13 mouse cellular contexts compared by ENCODE assay signal in genomic region chr10:39487740-39488415, GRCm38 (mm10).
DNase-seq lines count a peak whose midpoint lies in the region; ATAC-seq and TF ChIP-seq lines count a peak whose summit lies in the region.
"Had no signal": no experiment of that assay in that cellular context is flagged by ENCODE, and none has a peak within 500 bp of the region (broad histone marks: within the 10 kb centered on the region; RNA-seq: fewer than 3 reads in every experiment).

No protein-coding gene starts in this region.

- peaks cover 20% of the 10 kb centered on the region; the same call in 1 of the 2 replicates for H3K4me1 ChIP-seq in heart, postnatal 0 days (ENCODE audit: control insufficient read depth, insufficient read depth)
- peaks cover 19% of the 10 kb centered on the region for H3K4me1 ChIP-seq in forebrain, postnatal 0 days (ENCODE audit: insufficient read depth)
- H3K4me1 ChIP-seq in neural tube, embryonic 14.5 days (ENCODE audit: control insufficient read depth, insufficient read depth, low read length), result peaks cover 43% of the 10 kb centered on the region

- H3K36me3 ChIP-seq in heart, postnatal 0 days (replicated peaks; ENCODE audit: control insufficient read depth, insufficient read depth, low read length), result 0 out of 2 replicates have a peak, but pooled peaks cover 5% of the 10 kb centered on the region
- no peaks in the 10 kb centered on the region for H3K36me3 ChIP-seq in forebrain, postnatal 0 days (ENCODE audit: insufficient read depth)
- H3K36me3 ChIP-seq in neural tube, embryonic 14.5 days (ENCODE audit: control insufficient read depth, insufficient read depth, low read length), result no peaks in the 10 kb centered on the region
- H3K36me3 ChIP-seq: limb, embryonic 15.5 days; stomach, embryonic 15.5 days had no signal

- TF ChIP-seq CTCF in heart, postnatal 0 days (IDR thresholded peaks at IDR 0.05; ENCODE audit: low read depth), result no peak
- no peak for TF ChIP-seq CTCF in forebrain, postnatal 0 days (IDR thresholded peaks at IDR 0.05; ENCODE audit: low read depth)

- no peaks in the 10 kb centered on the region for H3K27me3 ChIP-seq in heart, postnatal 0 days (ENCODE audit: control insufficient read depth, insufficient read depth, low read length)
- no peaks in the 10 kb centered on the region for H3K27me3 ChIP-seq in forebrain, postnatal 0 days (ENCODE audit: insufficient read depth, low read length)
- no peaks in the 10 kb centered on the region for H3K27me3 ChIP-seq in neural tube, embryonic 14.5 days (ENCODE audit: control insufficient read depth, insufficient read depth, low read length)
- H3K27me3 ChIP-seq: limb, embryonic 15.5 days; stomach, embryonic 15.5 days had no signal

- 75% methylated on average over 14 of the region's 14 CpGs for WGBS in heart, postnatal 0 days
- 48% methylated on average over 14 of the region's 14 CpGs for WGBS in forebrain, postnatal 0 days
- WGBS in neural tube, embryonic 14.5 days, result 70% methylated on average over 14 of the region's 14 CpGs

- H3K27ac ChIP-seq in heart, postnatal 0 days (ENCODE audit: low read depth), result peak overlapping the region; percentile 25; the same call in 1 of the 2 replicates
- H3K27ac ChIP-seq in forebrain, postnatal 0 days (ENCODE audit: low read depth, low read length), result peak overlapping the region; percentile 10; the same call in 1 of the 2 replicates
- H3K27ac ChIP-seq in neural tube, embryonic 14.5 days (ENCODE audit: low read depth, low read length), result no peak overlapping the region; the same call in 1 of the 2 replicates
- H3K27ac ChIP-seq: limb, embryonic 15.5 days; stomach, embryonic 15.5 days had no signal

- no peaks in the 10 kb centered on the region for H3K9me3 ChIP-seq in heart, postnatal 0 days (replicated peaks; ENCODE audit: control insufficient read depth, low read length)
- H3K9me3 ChIP-seq in forebrain, postnatal 0 days (ENCODE audit: low read length), result no peaks in the 10 kb centered on the region
- H3K9me3 ChIP-seq in neural tube, embryonic 14.5 days (ENCODE audit: control insufficient read depth, low read length), result no peaks in the 10 kb centered on the region
- H3K9me3 ChIP-seq: limb, embryonic 15.5 days; stomach, embryonic 15.5 days had no signal

- intact Hi-C loops in heart, postnatal 14 days (cut with DNase I), result no loop called here

- no peak for TF ChIP-seq EP300 in heart, postnatal 0 days (IDR thresholded peaks at IDR 0.05; ENCODE audit: low read depth)

- no peak overlapping the region for H3K4me3 ChIP-seq in heart, postnatal 0 days (ENCODE audit: low read depth, low read length)
- H3K4me3 ChIP-seq in forebrain, postnatal 0 days (ENCODE audit: low read depth, low read length), result no peak overlapping the region
- no peak overlapping the region for H3K4me3 ChIP-seq in neural tube, embryonic 14.5 days (ENCODE audit: low read depth, low read length)
- H3K4me3 ChIP-seq: limb, embryonic 15.5 days; stomach, embryonic 15.5 days had no signal

- H3K4me2 ChIP-seq in heart, postnatal 0 days (ENCODE audit: low read depth, low read length), result no peak overlapping the region
- H3K4me2 ChIP-seq in forebrain, postnatal 0 days (ENCODE audit: low read depth), result no peak overlapping the region
- no peak overlapping the region for H3K4me2 ChIP-seq in neural tube, embryonic 14.5 days (ENCODE audit: low read depth, low read length)
- H3K4me2 ChIP-seq: limb, embryonic 15.5 days; stomach, embryonic 15.5 days had no signal

- no peak for ATAC-seq in heart, postnatal 0 days (ENCODE audit: insufficient read depth, low read depth)
- ATAC-seq in CD4-positive, CD25-positive, alpha-beta regulatory T cell, adult 4 months, result peak; percentile 51
- no peak for ATAC-seq in forebrain, postnatal 0 days
- peak; percentile 28; the same call in 1 of the 2 replicates for ATAC-seq in neural tube, embryonic 14.5 days (ENCODE audit: low read depth)

- H3K9ac ChIP-seq in heart, postnatal 0 days (replicated peaks; ENCODE audit: low read depth, low read length), result no peak overlapping the region
- no peak overlapping the region for H3K9ac ChIP-seq in forebrain, postnatal 0 days
- H3K9ac ChIP-seq in neural tube, embryonic 14.5 days (replicated peaks; ENCODE audit: low read depth, low read length), result no peak overlapping the region
- H3K9ac ChIP-seq: limb, embryonic 15.5 days; stomach, embryonic 15.5 days had no signal

- DNase-seq in heart, postnatal 0 days (ENCODE audit: low spot score), result no peak
- DNase-seq in heart, postnatal 14 days, result no peak
- no peak for DNase-seq in forebrain, postnatal 0 days
- no peak for DNase-seq in left cerebral cortex, adult 18-20 months (ENCODE audit: low spot score in 2 of 2)
- no peak for DNase-seq in adrenal gland, adult 8-10 months
- no peak for DNase-seq in kidney, postnatal 10 days
- DNase-seq: adrenal gland, postnatal 10 days; kidney, adult 18-20 months; lung, postnatal 10 days had no signal

Comparison
In these comparisons a context has a peak if more than half of its experiments do, and no peak if none do; other contexts are left out.
1. ATAC-seq: peak in CD4-positive, CD25-positive, alpha-beta regulatory T cell, adult 4 months (single experiment) and neural tube, embryonic 14.5 days (single experiment); none in heart, postnatal 0 days (single experiment) and forebrain, postnatal 0 days (single experiment).